Mouse (Mus musculus): Measurements from ENCODE around the gene 6030445D17Rik. TPM values are rescaled to one million over a fixed set of nuclear protein-coding genes. Genes with fewer than 3 reads are reported as not detected.

The 6030445D17Rik gene
- polyA plus RNA-seq (2014; fragmentation: Illumina TruSeq; extraction: RNeasy Lipid Tissue Mini Kit (QIAGEN cat#74804); ENCODE audit: low read depth, low replicate concordance): not detected

DNA sequence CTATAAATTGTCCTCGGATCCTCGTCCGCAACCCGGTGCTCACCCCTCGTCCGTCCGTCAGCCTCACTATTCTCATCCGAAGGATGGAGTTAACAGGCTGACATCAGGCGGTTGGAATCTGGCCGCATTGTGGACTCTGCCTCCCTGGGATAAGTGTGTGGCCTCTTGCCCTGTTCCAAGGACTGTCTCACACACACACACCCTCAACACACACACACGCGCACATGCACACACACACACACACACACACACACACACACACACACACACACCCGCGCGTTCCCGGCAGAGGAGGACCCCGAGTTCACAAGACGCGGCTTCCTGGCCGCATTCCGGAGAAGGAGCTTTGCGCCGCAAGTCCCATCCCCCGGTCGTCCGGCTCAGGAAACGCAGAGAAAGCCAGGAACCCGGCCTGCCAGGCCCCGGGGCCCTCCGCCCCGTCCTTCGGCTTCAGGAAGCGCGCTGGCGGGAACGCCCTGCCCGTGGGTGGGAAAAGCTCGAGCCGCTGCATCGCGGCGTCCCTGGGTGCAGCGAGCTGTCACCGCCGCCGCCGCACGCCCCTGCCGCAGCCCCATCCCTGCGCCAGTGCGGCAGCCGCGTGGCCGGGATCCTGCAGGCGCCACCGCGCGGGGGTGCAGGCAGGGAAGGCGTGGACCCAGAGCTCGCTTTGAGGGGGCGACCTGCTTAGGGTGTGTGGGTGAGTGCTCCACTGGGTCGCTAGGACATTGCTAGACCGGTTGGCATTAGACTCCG lies at the start of gene 6030445D17Rik:
Gene 6030445D17Rik, plus strand, starts transcription at position 165 of the 753 bp plus-strand sequence.

DNA sequence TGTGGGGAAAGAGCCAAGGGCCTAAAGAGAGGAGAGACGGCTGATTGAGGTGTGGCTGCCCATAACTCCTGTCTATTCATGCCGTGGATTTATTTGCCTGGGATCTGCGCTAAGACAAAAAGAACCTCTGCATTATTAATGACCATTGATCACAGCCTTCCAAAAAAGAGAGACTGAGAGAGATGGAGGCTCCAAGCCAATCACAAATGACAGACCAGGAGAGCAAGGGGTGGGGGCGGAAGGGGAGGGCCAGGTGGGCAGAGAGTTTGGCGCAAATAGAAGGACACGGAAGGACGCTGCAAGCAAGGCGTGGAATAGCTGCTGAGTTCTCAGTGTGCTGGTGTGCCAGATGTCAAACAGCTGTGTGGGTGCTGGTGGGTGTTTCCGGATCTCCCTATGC lies 38.8 kb upstream of the 6030445D17Rik start, which contains the start of gene Htr1d:
Gene Htr1d, plus strand, starts transcription at position 301 of the 400 bp plus-strand sequence.

DNA sequence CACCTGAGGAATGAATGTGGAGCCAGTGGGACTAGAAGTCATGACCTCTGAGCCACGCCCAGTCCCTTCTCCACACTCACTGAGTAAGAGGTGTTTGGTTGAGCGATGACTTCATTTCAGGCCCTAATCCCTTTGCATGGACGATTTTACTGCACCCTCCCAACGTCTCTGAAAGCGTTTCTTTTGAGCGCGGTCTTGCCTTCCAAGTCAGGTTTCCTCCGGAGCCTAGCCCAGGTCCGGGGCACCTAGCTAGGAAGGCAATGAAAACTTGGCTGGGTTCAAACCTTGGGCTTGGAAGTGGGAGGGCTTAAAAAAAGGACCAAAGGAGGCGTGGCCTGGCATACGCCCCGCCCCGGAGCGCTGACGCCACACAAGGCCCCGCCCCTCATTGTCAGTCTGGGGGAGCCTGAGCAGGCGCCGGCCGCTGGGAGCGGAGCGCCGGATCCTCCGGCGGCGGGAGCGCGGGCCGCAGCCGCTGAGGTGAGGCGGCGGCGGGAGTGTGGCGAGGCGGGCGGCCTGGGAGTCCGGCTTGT lies 7.4 kb downstream of the 6030445D17Rik start, which contains the start of gene Luzp1:
Gene Luzp1, plus strand, starts transcription at position 391 of the 533 bp plus-strand sequence.

Other genes with a start within 250 kb of the 6030445D17Rik start
- gene Tcea3, start 214.5 kb upstream of the 6030445D17Rik start, polyA plus RNA-seq (2014; fragmentation: Illumina TruSeq; extraction: RNeasy Lipid Tissue Mini Kit (QIAGEN cat#74804); ENCODE audit: low read depth, low replicate concordance): 0.67 TPM
- 3.5 TPM for gene Zfp46, start 177.6 kb upstream of the 6030445D17Rik start, polyA plus RNA-seq (2014; fragmentation: Illumina TruSeq; extraction: RNeasy Lipid Tissue Mini Kit (QIAGEN cat#74804); ENCODE audit: low read depth, low replicate concordance)
- gene Hnrnpr, start 151.3 kb upstream of the 6030445D17Rik start, polyA plus RNA-seq (2014; fragmentation: Illumina TruSeq; extraction: RNeasy Lipid Tissue Mini Kit (QIAGEN cat#74804); ENCODE audit: low read depth, low replicate concordance): 207 TPM
- not detected for gene Htr1d, start 38.7 kb upstream of the 6030445D17Rik start, polyA plus RNA-seq (2014; fragmentation: Illumina TruSeq; extraction: RNeasy Lipid Tissue Mini Kit (QIAGEN cat#74804); ENCODE audit: low read depth, low replicate concordance)
- gene Luzp1, start 7.5 kb downstream of the 6030445D17Rik start, polyA plus RNA-seq (2014; fragmentation: Illumina TruSeq; extraction: RNeasy Lipid Tissue Mini Kit (QIAGEN cat#74804); ENCODE audit: low read depth, low replicate concordance): 271 TPM
- gene Kdm1a, start 140.5 kb downstream of the 6030445D17Rik start, polyA plus RNA-seq (2014; fragmentation: Illumina TruSeq; extraction: RNeasy Lipid Tissue Mini Kit (QIAGEN cat#74804); ENCODE audit: low read depth, low replicate concordance): 176 TPM
- 23.1 TPM for gene Tex46, start 148.2 kb downstream of the 6030445D17Rik start, polyA plus RNA-seq (2014; fragmentation: Illumina TruSeq; extraction: RNeasy Lipid Tissue Mini Kit (QIAGEN cat#74804); ENCODE audit: low read depth, low replicate concordance)
- gene Lactbl1, start 160.4 kb downstream of the 6030445D17Rik start, polyA plus RNA-seq (2014; fragmentation: Illumina TruSeq; extraction: RNeasy Lipid Tissue Mini Kit (QIAGEN cat#74804); ENCODE audit: low read depth, low replicate concordance): 0.07 TPM